Mouse (Mus musculus) cerebellum, adult (tissue): Measurements from ENCODE around the gene Rhbdl2.

Source experiments
- ATAC-seq: cut with Nextera tagmentation; 2 replicates; pipeline ENCODE4 v1.9.2; 2017; ENCODE audit warnings: mild to moderate bottlenecking, moderate library complexity, mixed read lengths; ENCODE audit not compliant: insufficient number of reproducible peaks, low FRiP score, low TSS enrichment

The Rhbdl2 gene

GRCm38 (mm10) chr4:123787191-123787985 lies at the start of gene Rhbdl2:
Gene Rhbdl2, plus strand, starts transcription at chr4:123787874.
- peak; percentile 64 for ATAC-seq

- no peak for ATAC-seq
These were observed 49.0 kb upstream of the Rhbdl2 start for GRCm38 (mm10) chr4:123738708-123739107.

GRCm38 (mm10) chr4:123742891-123743290 lies 44.8 kb upstream of the Rhbdl2 start:
- ATAC-seq = no peak

- ATAC-seq = no peak
These were observed 42.4 kb upstream of the Rhbdl2 start for GRCm38 (mm10) chr4:123745221-123745775.

- no peak for ATAC-seq
These were observed 38.8 kb upstream of the Rhbdl2 start for GRCm38 (mm10) chr4:123748726-123749415.

GRCm38 (mm10) chr4:123749484-123750130 lies 38.1 kb upstream of the Rhbdl2 start:
- ATAC-seq = no peak; the same call in 1 of the 2 replicates

GRCm38 (mm10) chr4:123750152-123750651 lies 37.5 kb upstream of the Rhbdl2 start, which contains the start of gene Akirin1:
Gene Akirin1, minus strand, starts transcription at chr4:123750345.
- ATAC-seq = peak; percentile 94

- ATAC-seq = no peak
These were observed 36.9 kb upstream of the Rhbdl2 start for GRCm38 (mm10) chr4:123750707-123751312.

- ATAC-seq = no peak
These were observed 29.4 kb upstream of the Rhbdl2 start for GRCm38 (mm10) chr4:123758306-123758705.

- ATAC-seq = no peak
These were observed 22.6 kb upstream of the Rhbdl2 start for GRCm38 (mm10) chr4:123765071-123765470.

- ATAC-seq = no peak
These were observed 19.9 kb upstream of the Rhbdl2 start for GRCm38 (mm10) chr4:123767807-123768206.

GRCm38 (mm10) chr4:123768234-123768633 lies 19.4 kb upstream of the Rhbdl2 start:
- ATAC-seq = no peak

GRCm38 (mm10) chr4:123792666-123793065 lies 5.0 kb downstream of the Rhbdl2 start:
- ATAC-seq = no peak

- ATAC-seq = no peak
These were observed 5.5 kb downstream of the Rhbdl2 start for GRCm38 (mm10) chr4:123793136-123793535.

GRCm38 (mm10) chr4:123795057-123795456 lies 7.4 kb downstream of the Rhbdl2 start:
- no peak for ATAC-seq

GRCm38 (mm10) chr4:123797403-123797802 lies 9.7 kb downstream of the Rhbdl2 start:
- ATAC-seq = no peak

- ATAC-seq = no peak
These were observed 10.2 kb downstream of the Rhbdl2 start for GRCm38 (mm10) chr4:123797856-123798255.

- ATAC-seq = no peak
These were observed 16.0 kb downstream of the Rhbdl2 start for GRCm38 (mm10) chr4:123803642-123804041.

GRCm38 (mm10) chr4:123808304-123808703 lies 20.6 kb downstream of the Rhbdl2 start:
- no peak for ATAC-seq
